Mouse (Mus musculus): ENCODE measurements around the gene Coro1c. TPM values are rescaled to one million over a fixed set of nuclear protein-coding genes. Genes with fewer than 3 reads are reported as not detected.

Gene Coro1c
- polyA plus RNA-seq, 1 experiment, result 78.3 TPM

GRCm38 (mm10) chr5:113930648-113931609, 22.4 kb upstream of the Coro1c start:
- no peak overlapping the region for H3K4me3 ChIP-seq (ENCODE audit: control insufficient read depth, insufficient read depth, low read length)
- 20% methylated on average over 18 of the region's 18 CpGs for WGBS
- DNase-seq, result peak; percentile 14

DNA sequence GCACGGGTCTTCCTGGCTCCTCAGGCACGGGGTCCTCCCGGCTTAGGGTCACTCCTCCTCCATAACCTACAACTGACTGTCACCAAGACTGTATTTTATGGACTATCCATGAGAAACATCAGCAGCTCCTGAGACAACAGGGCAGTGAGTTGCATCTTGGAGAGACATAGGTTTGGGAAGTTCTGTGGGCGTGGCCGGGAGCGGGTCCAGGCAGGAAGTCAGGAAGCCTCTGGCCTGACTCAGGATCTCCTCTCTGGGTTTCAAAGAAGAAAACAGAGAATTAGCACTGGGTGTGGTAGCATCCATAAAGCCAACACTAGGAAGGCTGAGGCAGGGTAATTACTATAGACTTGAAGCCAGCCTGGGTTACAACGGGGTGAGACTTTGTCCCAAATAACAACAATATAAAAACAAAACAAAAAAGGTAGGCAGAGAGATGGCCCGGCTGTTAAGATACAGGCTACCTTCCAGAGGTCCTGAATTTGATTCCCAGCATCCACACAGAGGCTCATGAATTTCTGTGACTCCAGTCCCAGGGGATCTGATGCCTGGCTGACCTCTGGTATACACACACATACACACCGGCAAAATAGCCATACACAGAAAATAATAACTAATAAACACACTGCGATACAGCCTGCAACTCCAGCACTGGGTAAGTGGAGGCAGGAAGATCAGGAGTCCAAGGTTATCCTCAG, 21.5 kb upstream of the Coro1c start:
- H3K4me3 ChIP-seq (ENCODE audit: control insufficient read depth, insufficient read depth, low read length), result no peak overlapping the region
- H3K27me3 ChIP-seq (ENCODE audit: control insufficient read depth, insufficient read depth, low read length), result no peaks in the 10 kb centered on the region
- DNase-seq, result no peak
- WGBS, result 86% methylated on average over 10 of the region's 10 CpGs
- no peak overlapping the region for H3K27ac ChIP-seq (ENCODE audit: control insufficient read depth, insufficient read depth, low read length)
- H3K4me1 ChIP-seq (replicated peaks; ENCODE audit: control insufficient read depth, insufficient read depth, low read length), result peaks cover 10% of the 10 kb centered on the region
- no peak for TF ChIP-seq POLR2A (IDR thresholded peaks at IDR 0.05; ENCODE audit: control insufficient read depth, extremely low read depth, insufficient read depth, low read length, poor library complexity)
- no peak for TF ChIP-seq CTCF (IDR thresholded peaks at IDR 0.05; ENCODE audit: borderline replicate concordance, control insufficient read depth, extremely low read depth, insufficient read depth, low read length, poor library complexity)
- H3K36me3 ChIP-seq (ENCODE audit: control insufficient read depth, insufficient read depth, low read length), result no peaks in the 10 kb centered on the region

More at GRCm38 (mm10) chr5:113930648-113931609, 22.4 kb upstream of the Coro1c start:
- Histone ChIP-seq H3K27me3 (ENCODE audit: control insufficient read depth, insufficient read depth, low read length) (no peaks in the 10 kb centered on the region), H3K4me1 (replicated peaks; ENCODE audit: control insufficient read depth, insufficient read depth, low read length) (peaks cover 10% of the 10 kb centered on the region), H3K27ac (ENCODE audit: control insufficient read depth, insufficient read depth, low read length) (no peak overlapping the region), H3K36me3 (ENCODE audit: control insufficient read depth, insufficient read depth, low read length) (no peaks in the 10 kb centered on the region)
- no peak for TF ChIP-seq POLR2A (IDR thresholded peaks at IDR 0.05; ENCODE audit: control insufficient read depth, extremely low read depth, insufficient read depth, low read length, poor library complexity)
- TF ChIP-seq CTCF (IDR thresholded peaks at IDR 0.05; ENCODE audit: borderline replicate concordance, control insufficient read depth, extremely low read depth, insufficient read depth, low read length, poor library complexity), result 0 out of 2 replicates have a peak, but pooled peaks have one; percentile 10

DNA sequence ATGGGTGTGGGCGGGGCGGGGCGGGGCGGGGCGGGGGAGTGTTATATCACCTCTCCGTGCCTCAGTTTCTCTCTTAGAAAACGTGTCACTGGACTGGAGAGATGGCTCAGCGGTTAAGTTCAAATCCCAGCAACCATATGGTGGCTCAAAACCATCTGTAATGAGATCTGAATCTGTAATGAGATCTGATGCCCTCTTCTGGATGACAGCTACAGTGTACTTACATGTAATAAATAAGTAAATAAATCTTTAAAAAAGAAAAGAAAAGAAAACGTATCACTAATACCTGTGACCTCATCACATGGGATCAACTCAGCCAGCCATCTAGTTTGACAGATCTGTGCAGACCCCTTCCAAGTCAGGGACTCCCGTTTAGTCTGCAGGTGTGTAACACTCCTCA, 21.0 kb upstream of the Coro1c start:
- H3K36me3 ChIP-seq (ENCODE audit: control insufficient read depth, insufficient read depth, low read length), result no peaks in the 10 kb centered on the region
- H3K27me3 ChIP-seq (ENCODE audit: control insufficient read depth, insufficient read depth, low read length), result no peaks in the 10 kb centered on the region
- H3K27ac ChIP-seq (ENCODE audit: control insufficient read depth, insufficient read depth, low read length), result no peak overlapping the region
- TF ChIP-seq POLR2A (IDR thresholded peaks at IDR 0.05; ENCODE audit: control insufficient read depth, extremely low read depth, insufficient read depth, low read length, poor library complexity) (no peak), CTCF (IDR thresholded peaks at IDR 0.05; ENCODE audit: borderline replicate concordance, control insufficient read depth, extremely low read depth, insufficient read depth, low read length, poor library complexity) (no peak)
- H3K4me1 ChIP-seq (replicated peaks; ENCODE audit: control insufficient read depth, insufficient read depth, low read length), result peaks cover 10% of the 10 kb centered on the region
- no peak overlapping the region for H3K4me3 ChIP-seq (ENCODE audit: control insufficient read depth, insufficient read depth, low read length)
- no peak for DNase-seq
- WGBS, result 84% methylated on average over 10 of the region's 10 CpGs

GRCm38 (mm10) chr5:113924608-113925007, 16.1 kb upstream of the Coro1c start:
- no peak overlapping the region for H3K27ac ChIP-seq (ENCODE audit: control insufficient read depth, insufficient read depth, low read length)
- WGBS, result 45% methylated on average over 4 of the region's 4 CpGs
- no peak overlapping the region for H3K4me3 ChIP-seq (ENCODE audit: control insufficient read depth, insufficient read depth, low read length)
- H3K4me1 ChIP-seq (replicated peaks; ENCODE audit: control insufficient read depth, insufficient read depth, low read length), result no peaks in the 10 kb centered on the region; the same call in 1 of the 2 replicates
- H3K27me3 ChIP-seq (ENCODE audit: control insufficient read depth, insufficient read depth, low read length), result no peaks in the 10 kb centered on the region
- TF ChIP-seq CTCF (IDR thresholded peaks at IDR 0.05; ENCODE audit: borderline replicate concordance, control insufficient read depth, extremely low read depth, insufficient read depth, low read length, poor library complexity), result no peak
- TF ChIP-seq POLR2A (IDR thresholded peaks at IDR 0.05; ENCODE audit: control insufficient read depth, extremely low read depth, insufficient read depth, low read length, poor library complexity), result no peak
- no peak for DNase-seq
- H3K36me3 ChIP-seq (ENCODE audit: control insufficient read depth, insufficient read depth, low read length), result no peaks in the 10 kb centered on the region

DNA sequence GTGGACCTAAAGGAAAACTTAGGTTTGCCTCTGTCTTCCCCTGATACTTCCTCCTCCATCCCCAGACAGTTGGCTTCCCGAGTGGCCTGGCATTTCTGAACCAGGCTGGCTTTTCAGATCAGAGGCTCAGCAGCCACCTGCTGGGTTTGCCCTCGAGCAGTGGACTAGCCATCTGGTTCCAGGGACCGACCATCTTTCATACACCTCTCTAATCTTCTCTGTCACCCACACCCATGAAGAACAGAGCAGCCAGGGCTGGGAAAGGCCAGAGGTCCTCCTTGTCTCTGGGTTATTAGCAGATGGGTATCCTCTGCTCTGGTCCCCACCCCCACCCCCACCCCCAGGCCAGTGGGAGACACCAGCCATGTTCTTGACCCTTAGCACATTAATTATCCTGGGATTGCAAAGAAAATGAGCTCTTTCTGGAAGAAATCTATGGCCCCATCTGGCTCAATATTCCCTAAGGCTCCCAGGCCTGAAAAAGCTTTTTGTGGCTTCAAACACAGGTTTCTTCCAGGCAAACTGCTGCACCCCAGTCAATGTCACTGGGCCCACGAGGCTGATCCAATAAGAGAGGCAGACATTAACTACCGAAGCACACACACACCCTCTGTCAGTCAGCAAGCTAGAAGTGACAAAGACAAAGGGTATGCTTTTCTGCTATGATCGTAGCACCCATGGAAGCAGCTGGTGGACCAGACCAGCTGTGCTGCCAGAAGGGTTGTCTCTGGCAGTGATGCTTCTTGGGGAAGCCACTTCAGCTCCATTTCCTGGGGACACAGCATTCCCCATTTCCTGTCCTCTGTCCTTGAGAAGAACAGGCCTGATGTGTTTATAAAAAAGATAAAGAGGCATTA, 13.0 kb upstream of the Coro1c start:
- no peak for TF ChIP-seq CTCF (IDR thresholded peaks at IDR 0.05; ENCODE audit: borderline replicate concordance, control insufficient read depth, extremely low read depth, insufficient read depth, low read length, poor library complexity)
- TF ChIP-seq POLR2A (IDR thresholded peaks at IDR 0.05; ENCODE audit: control insufficient read depth, extremely low read depth, insufficient read depth, low read length, poor library complexity), result no peak
- Histone ChIP-seq H3K36me3 (ENCODE audit: control insufficient read depth, insufficient read depth, low read length) (no peaks in the 10 kb centered on the region), H3K4me1 (replicated peaks; ENCODE audit: control insufficient read depth, insufficient read depth, low read length) (no peaks in the 10 kb centered on the region; the same call in 1 of the 2 replicates), H3K27me3 (ENCODE audit: control insufficient read depth, insufficient read depth, low read length) (no peaks in the 10 kb centered on the region), H3K4me3 (ENCODE audit: control insufficient read depth, insufficient read depth, low read length) (no peak overlapping the region), H3K27ac (ENCODE audit: control insufficient read depth, insufficient read depth, low read length) (no peak overlapping the region)
- DNase-seq, result no peak
- WGBS, result 73% methylated on average over 6 of the region's 6 CpGs

Data from thymus, adult 2 months (tissue).